Mouse (Mus musculus) activated CD4-positive, CD25-positive, alpha-beta regulatory T cell, adult 9 weeks (primary cell): Measurements from ENCODE around the gene Usp36. TPM values are rescaled to one million over a fixed set of nuclear protein-coding genes. Genes with fewer than 3 reads are reported as not detected.

Source experiments
- polyA plus RNA-seq: library from polyadenylated mRNA; unstranded; fragments of 100-300 nt; shearing (Covaris generic); gene quantifications from one replicate; pipeline ENCODE4 v1.2.1, GENCODE M21; 2017

Usp36 gene
- polyA plus RNA-seq = 32.2 TPM

GRCm38 (mm10) chr11:118289999-118290889, at the start of gene Usp36:
Gene Usp36, minus strand, starts transcription at chr11:118290244.

GRCm38 (mm10) chr11:118248150-118249011, 41.7 kb downstream of the Usp36 start, which contains the start of gene Cyth1:
Gene Cyth1, minus strand, starts transcription at chr11:118248592.

Other genes starting within 250 kb of the Usp36 start
- 0.54 TPM for gene Dnah17, start 159.6 kb downstream of the Usp36 start, polyA plus RNA-seq
- 291 TPM for gene Cyth1, start 41.7 kb downstream of the Usp36 start, polyA plus RNA-seq
- not detected for gene Cep295nl, start 52.3 kb upstream of the Usp36 start, polyA plus RNA-seq
- 3.0 TPM for gene Timp2, start 65.5 kb upstream of the Usp36 start, polyA plus RNA-seq
- 149 TPM for gene Lgals3bp, start 111.8 kb upstream of the Usp36 start, polyA plus RNA-seq
- gene Cant1, start 128.8 kb upstream of the Usp36 start, polyA plus RNA-seq = 54.1 TPM
- not detected for gene C1qtnf1, start 138.0 kb upstream of the Usp36 start, polyA plus RNA-seq
- 13.1 TPM for gene Engase, start 186.6 kb upstream of the Usp36 start, polyA plus RNA-seq